Mouse (Mus musculus) left cerebral cortex, postnatal 4 days (tissue): ENCODE results near the gene Phex. TPM values are rescaled to one million over a fixed set of nuclear protein-coding genes. Genes with fewer than 3 reads are reported as not detected.
A peak's percentile ranks its signal among the peaks of the same experiment; 100 is the strongest.

Experiments used
- DNase-seq: peaks from one replicate; pipeline ENCODE4 v3.0.0-alpha.2; 2022
- intact Hi-C: fragments of 180-260 bp; cut with DNase I; formaldehyde crosslinking; loops from one replicate; pipeline ENCODE4 v1.15.1; 2025
- total RNA-seq, 2 experiments: library from RNA; stranded (reverse); gene quantifications; 2 replicates each; pipeline ENCODE4 v1.2.3; 2021

The Phex gene
- total RNA-seq, 2 experiments from 2014 or later = 0.64 to 1.1 TPM

GRCm38 (mm10) chrX:157310331-157310730, 104.8 kb downstream of the Phex start:
- intact Hi-C loops = no loop called here
- peak; percentile 53 for DNase-seq

- intact Hi-C loops = loop anchor here (10.0 kb wide), 1 partner anchor 1683 kb away; the partner anchor contains the start of genes Gm15155 and Ptchd1
- no peak for DNase-seq
Observed at GRCm38 (mm10) chrX:157308171-157308570, 106.9 kb downstream of the Phex start.

- intact Hi-C loops = loop anchor here (10.0 kb wide), 1 partner anchor 1683 kb away; the partner anchor contains the start of genes Gm15155 and Ptchd1
- peak; percentile 24 for DNase-seq
Observed at GRCm38 (mm10) chrX:157307411-157307810, 107.7 kb downstream of the Phex start.

GRCm38 (mm10) chrX:157306796-157307405, 108.2 kb downstream of the Phex start:
- intact Hi-C loops = loop anchor here (10.0 kb wide), 1 partner anchor 1682 kb away; the partner anchor contains the start of genes Gm15155 and Ptchd1
- peak; percentile 19 for DNase-seq

GRCm38 (mm10) chrX:157305852-157306232, 109.3 kb downstream of the Phex start:
- intact Hi-C loops = loop anchor here (10.0 kb wide), 1 partner anchor 1681 kb away; the partner anchor contains the start of genes Gm15155 and Ptchd1
- no peak for DNase-seq

- intact Hi-C loops = loop anchor here (10.0 kb wide), 1 partner anchor 1681 kb away; the partner anchor contains the start of genes Gm15155 and Ptchd1
- DNase-seq = peak; percentile 32
Observed at GRCm38 (mm10) chrX:157305193-157305851, 109.8 kb downstream of the Phex start.

- intact Hi-C loops = no loop called here
- no peak for DNase-seq
Observed at GRCm38 (mm10) chrX:157292411-157292810, 122.7 kb downstream of the Phex start.

GRCm38 (mm10) chrX:157276581-157276980, 138.5 kb downstream of the Phex start:
- intact Hi-C loops = no loop called here
- no peak for DNase-seq

- no peak for DNase-seq
- intact Hi-C loops = no loop called here
Observed at GRCm38 (mm10) chrX:157273291-157273690, 141.8 kb downstream of the Phex start.

GRCm38 (mm10) chrX:157271609-157272008, 143.5 kb downstream of the Phex start:
- intact Hi-C loops = no loop called here
- no peak for DNase-seq

GRCm38 (mm10) chrX:157269726-157270305, 145.3 kb downstream of the Phex start:
- no peak for DNase-seq
- intact Hi-C loops = no loop called here

GRCm38 (mm10) chrX:157268141-157268540, 147.0 kb downstream of the Phex start:
- DNase-seq = no peak
- intact Hi-C loops = no loop called here

GRCm38 (mm10) chrX:157202736-157203135, 212.4 kb downstream of the Phex start:
- intact Hi-C loops = no loop called here
- peak; percentile 41 for DNase-seq

GRCm38 (mm10) chrX:157184167-157184566, 230.9 kb downstream of the Phex start:
- DNase-seq = no peak
- intact Hi-C loops = no loop called here

- no peak for DNase-seq
- intact Hi-C loops = no loop called here
Observed at GRCm38 (mm10) chrX:157180845-157181244, 234.3 kb downstream of the Phex start.

GRCm38 (mm10) chrX:157164142-157164541, 251.0 kb downstream of the Phex start:
- no peak for DNase-seq
- intact Hi-C loops = no loop called here

GRCm38 (mm10) chrX:157163394-157163793, 251.7 kb downstream of the Phex start:
- no peak for DNase-seq
- intact Hi-C loops = no loop called here

- DNase-seq = no peak
- intact Hi-C loops = no loop called here
Observed at GRCm38 (mm10) chrX:157144675-157145074, 270.4 kb downstream of the Phex start.

GRCm38 (mm10) chrX:157139601-157140000, 275.5 kb downstream of the Phex start:
- DNase-seq = peak; percentile 9
- intact Hi-C loops = no loop called here
